Mouse (Mus musculus) B cell, adult (primary cell): ENCODE results near the gene Guk1. TPM values are rescaled to one million over a fixed set of nuclear protein-coding genes. Genes with fewer than 3 reads are reported as not detected.

Source experiments
- total RNA-seq: library from RNA; stranded (reverse); gene quantifications from 4 replicates; pipeline ENCODE4 v1.2.4, GENCODE M21; 2023; ENCODE audit not compliant: inconsistent age

Gene Guk1
- 30.0 to 37.8 TPM (median 34.6 TPM) in 4 replicates for total RNA-seq

DNA sequence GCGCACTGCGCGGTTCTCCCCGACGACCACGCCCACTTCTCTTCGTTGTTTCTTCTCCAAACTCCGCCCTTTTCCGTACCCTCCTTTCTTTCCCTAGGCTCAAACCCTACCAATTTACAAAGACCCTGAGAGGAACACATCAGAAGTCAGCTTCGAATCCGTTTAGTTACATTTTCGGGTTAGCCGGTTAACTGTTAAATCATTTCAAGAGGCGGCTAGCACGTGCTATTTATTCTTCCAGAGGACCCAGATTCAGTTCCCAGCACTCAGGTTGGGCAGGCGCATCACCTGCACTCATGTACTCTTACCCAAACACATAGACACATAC is at the start of gene Guk1:
Gene Guk1, minus strand, starts transcription at position 154 of the 328 bp plus-strand sequence.

DNA sequence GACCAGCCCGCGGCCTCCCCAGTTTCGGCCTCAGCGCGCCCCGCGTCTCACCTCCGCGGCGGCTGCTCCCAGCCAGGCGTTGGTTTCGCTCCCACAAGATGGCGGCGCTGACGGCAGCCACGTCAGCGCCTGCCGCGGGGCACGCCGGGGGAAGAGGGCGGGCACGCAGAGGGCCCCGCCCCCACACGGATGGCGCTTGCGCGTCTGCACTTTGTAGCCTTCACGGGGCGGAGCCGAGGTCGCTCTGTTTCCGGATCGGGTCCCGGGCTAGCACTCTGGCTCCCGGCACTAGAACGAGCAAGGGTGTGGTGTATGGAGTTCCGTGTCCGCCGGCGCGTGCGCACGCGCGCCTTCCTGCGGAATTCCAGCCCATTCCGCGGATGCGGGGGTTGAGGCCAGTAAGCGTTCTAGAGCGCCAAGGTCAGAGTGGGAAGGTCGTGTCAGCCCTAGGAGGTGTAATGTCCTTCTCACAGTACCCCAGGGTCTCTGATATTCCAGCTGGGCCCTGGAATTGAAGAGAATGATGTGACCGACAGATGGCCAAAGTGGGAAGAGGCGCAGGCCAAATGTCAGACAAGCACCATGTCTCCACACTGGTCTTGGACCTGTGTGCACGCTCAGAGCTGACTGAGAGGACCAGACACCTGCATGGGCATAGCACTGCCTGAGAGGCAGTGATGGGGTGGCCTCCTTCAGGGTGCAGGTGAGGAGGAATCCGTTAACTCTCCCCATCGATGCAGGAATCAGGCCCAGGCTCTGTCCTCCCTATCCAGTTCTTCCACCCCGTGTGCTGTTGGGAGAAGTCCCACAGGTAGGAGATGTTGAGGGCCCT is 36.3 kb upstream of the Guk1 start, which contains the start of gene Arf1:
Gene Arf1, minus strand, starts transcription at position 149 of the 832 bp plus-strand sequence.

DNA sequence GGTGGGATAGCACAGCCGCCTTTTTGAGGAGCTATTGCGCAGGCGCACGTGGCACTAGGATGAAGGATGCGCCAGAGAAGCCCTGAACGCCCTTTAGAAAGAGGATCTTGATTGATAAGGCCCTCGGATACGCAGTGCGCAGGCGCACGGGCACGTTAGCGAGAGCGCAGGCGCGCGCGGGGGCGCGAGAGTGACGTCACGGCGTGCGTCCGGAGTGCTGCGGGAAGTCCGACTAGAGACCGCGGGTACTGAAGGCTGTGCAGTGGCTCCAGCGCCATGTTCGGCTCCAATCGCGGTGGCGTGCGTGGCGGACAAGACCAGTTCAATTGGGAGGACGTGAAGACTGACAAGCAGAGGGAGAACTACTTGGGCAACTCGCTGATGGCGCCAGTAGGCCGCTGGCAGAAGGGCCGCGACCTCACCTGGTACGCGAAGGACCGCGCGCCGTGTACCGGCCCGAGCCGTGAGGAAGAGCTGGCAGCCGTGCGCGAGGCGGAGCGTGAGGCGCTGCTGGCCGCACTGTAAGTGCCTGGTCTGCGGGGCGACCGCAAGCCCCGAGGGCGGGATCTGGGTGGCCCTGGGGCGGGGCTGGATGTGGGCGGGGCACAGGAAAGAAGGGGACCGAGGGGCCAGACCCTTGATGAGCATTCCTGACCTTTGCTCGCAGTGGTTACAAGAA is 16.3 kb upstream of the Guk1 start, which contains the start of gene 2310033P09Rik:
Gene 2310033P09Rik, plus strand, starts transcription at position 169 of the 679 bp plus-strand sequence.

DNA sequence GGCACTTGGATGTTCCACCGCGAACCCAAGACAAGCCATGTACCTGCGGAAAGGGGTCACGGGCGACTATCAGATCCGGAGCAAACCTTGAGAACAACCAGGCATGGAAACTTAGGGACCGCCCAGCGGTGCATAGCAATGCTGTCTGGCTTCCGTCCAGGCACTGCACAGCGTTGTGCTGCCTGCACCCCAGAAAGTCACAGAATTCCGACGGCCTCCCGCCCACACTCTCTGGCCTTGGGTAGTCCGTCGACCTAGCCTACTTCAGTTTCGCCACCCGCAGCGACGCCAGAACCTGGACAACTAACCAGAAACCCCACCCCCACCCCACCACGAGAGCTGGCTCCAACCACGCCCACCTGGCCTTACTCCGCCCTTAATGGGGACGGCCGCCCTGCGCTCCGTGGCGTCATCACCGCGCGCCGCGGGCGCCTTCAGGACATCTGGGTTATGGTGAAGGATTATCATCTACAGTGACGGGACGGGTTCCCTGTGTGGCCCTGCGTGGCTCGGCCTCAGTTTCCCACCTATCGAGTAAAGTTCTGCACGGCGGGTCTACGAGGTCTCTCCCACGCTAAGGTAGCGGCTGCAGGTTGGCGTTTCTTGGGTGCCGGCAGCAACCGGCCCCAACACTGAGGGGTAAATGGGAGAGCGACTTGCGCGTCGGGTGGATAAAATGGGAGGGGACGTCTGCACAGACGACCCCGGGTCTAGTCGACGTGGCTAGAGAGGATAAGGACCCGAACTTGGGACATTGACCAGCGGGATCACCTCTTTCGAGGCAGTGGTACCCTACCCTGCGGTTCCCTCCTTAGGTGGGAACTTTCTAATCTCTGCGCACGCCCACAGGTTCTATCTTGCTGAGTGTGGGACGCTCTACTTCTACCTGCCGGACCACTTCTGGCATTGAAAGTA is 10.3 kb upstream of the Guk1 start, which contains the start of gene Mrpl55:
Gene Mrpl55, plus strand, starts transcription at position 406 of the 915 bp plus-strand sequence.

DNA sequence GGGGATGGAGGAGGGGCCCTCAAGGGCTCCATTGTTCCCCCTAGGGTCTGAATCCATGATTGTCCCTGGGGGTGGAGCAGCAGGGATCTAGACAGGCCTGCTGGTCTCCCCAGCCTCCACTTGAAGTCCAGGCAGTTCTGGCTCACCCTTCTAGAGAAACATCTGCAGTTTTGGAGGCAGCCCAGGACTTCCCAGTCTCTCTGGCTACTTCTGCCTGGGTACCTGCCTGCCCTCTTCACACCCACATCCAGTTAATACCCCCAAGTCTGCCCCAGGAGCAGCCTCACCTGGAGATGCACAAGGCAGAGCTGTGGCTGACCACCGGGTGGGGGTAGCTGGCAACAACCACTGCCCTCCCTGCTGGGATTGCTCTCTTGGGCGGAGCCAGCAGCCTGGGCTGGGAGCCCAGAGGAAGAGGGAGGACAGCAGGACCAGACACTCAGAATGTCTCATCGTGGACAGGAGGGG is 9.1 kb downstream of the Guk1 start, which contains the start of gene Gjc2:
Gene Gjc2, minus strand, starts transcription at position 350 of the 468 bp plus-strand sequence.

DNA sequence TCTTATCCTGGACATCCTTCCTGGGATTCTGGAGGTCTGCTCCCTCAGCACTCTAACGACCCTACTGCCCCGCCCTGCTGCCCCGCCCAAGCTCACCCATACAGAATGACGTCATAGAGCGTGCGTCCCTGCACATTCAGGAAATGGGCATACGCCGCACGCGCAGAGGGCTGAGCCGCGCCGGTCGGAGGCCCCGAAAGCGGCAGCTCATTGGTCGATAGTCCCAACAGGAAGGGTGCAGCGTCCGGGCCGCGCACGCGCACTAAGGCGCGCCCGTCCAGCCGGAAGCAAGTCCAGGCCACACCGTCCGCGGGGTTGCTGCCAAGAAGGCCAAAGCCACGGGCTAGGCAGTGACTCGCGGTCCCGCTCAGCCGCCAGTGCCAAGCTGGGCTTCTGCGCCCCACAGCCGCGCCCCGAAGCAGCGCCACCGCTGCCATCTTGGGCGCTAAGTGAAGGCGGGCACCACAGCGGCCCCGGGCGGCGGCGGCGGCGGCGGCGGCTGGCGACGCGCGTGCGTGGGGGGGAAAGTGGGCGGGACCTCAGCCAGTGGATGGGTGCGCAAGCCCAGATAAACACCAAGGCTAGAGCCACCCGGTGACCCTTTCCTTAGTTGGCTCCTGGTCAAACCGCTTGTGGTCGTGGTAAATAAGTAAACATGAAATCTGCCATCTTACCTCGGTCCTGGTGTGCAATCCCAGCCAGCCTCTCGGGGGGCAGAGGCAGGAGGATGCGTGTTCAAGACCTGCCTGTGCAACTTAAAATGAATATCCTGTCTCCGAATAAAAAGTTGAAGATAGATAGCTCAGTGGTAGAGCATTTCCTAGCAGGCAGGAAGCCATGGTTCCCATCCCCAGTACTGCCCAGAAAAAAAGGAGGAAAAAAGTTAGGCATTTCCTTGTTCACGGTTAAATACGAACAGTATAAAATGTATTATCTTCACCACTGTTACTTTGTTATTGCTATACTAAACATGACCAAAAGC is 28.5 kb downstream of the Guk1 start, which contains the start of gene Iba57:
Gene Iba57, minus strand, starts transcription at position 485 of the 982 bp plus-strand sequence.

DNA sequence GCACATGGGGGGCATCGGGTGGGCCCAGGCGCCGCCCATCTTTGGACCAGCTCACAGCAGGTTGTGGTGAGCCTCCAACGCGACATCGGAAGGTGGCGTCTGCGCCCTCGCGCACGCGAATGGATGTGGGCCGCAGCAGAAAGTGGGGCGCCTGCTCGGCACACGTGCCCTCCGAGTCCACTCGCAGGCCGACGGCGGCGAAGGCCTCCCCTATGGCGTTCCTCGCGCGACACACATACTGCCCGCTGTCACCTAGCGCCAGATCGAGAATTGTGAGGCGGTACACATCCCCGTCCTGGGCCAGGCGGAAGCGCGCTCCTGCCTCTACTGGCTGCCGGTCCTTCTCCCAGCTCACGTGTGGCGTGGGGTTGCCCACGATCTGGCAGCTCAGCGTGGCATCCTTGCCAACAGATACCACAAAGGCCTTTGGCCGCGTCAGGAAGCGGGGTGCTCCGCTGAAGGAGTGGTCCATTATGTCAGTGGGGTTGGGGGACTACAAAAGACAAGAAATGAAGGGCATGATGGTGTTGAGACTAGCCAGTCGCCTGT is 56.0 kb downstream of the Guk1 start, which contains the start of gene Obscn:
Gene Obscn, minus strand, starts transcription at position 499 of the 549 bp plus-strand sequence.

Other genes with a start within 250 kb of the Guk1 start
- gene Hist3h2ba, start 243.3 kb downstream of the Guk1 start, total RNA-seq = 15.9 to 25.1 TPM (median 21.4 TPM) in 4 replicates
- 63.1 to 74.2 TPM (median 70.1 TPM) in 4 replicates for gene Hist3h2a, start 237.5 kb downstream of the Guk1 start, total RNA-seq
- gene Trim17, start 237.5 kb downstream of the Guk1 start, total RNA-seq = 0.19 to 0.42 TPM (median 0.38 TPM) in 3 of 4 replicates, not detected in the other
- 117 to 129 TPM (median 123 TPM) in 4 replicates for gene Trim11, start 214.1 kb downstream of the Guk1 start, total RNA-seq
- gene Obscn, start 55.8 kb downstream of the Guk1 start, total RNA-seq = 0.15 to 0.51 TPM (median 0.42 TPM) in 4 replicates
- gene Iba57, start 28.5 kb downstream of the Guk1 start, total RNA-seq = 32.2 to 40.6 TPM (median 34.8 TPM) in 4 replicates
- not detected in 4 replicates for gene Gjc2, start 9.0 kb downstream of the Guk1 start, total RNA-seq
- 15.0 to 17.5 TPM (median 15.9 TPM) in 4 replicates for gene Mrpl55, start 10.3 kb upstream of the Guk1 start, total RNA-seq
- 29.1 to 32.2 TPM (median 30.1 TPM) in 4 replicates for gene 2310033P09Rik, start 16.1 kb upstream of the Guk1 start, total RNA-seq
- gene Arf1, start 36.1 kb upstream of the Guk1 start, total RNA-seq = 256 to 269 TPM (median 262 TPM) in 4 replicates
- not detected in 4 replicates for gene Wnt3a, start 98.5 kb upstream of the Guk1 start, total RNA-seq
- not detected in 4 replicates for gene Wnt9a, start 114.7 kb upstream of the Guk1 start, total RNA-seq
- not detected in 4 replicates for gene Prss38, start 183.4 kb upstream of the Guk1 start, total RNA-seq